Mouse (Mus musculus) CH12.LX (cell line): ENCODE data around the gene Ptprcap. TPM values are rescaled to one million over a fixed set of nuclear protein-coding genes. Genes with fewer than 3 reads are reported as not detected.
A peak's percentile ranks its signal among the peaks of the same experiment; 100 is the strongest.

Experiments
- DNase-seq: peaks from one replicate; pipeline ENCODE4 v3.0.0-alpha.2; 2013; ENCODE audit errors: extremely low read depth
- H3K27ac ChIP-seq: 2 replicates; pipeline ENCODE4 v1.5.1; 2012; ENCODE audit warnings: low read depth, mild to moderate bottlenecking, control low read depth, moderate library complexity; ENCODE audit not compliant: insufficient read depth
- H3K27me3 ChIP-seq: replicated peaks from 2 replicates; pipeline ENCODE3; 2012; ENCODE audit warnings: inconsistent platforms
- H3K36me3 ChIP-seq, 2 experiments: replicated peaks in 1 of 2; 2 replicates each; pipeline versions ENCODE3 to v1.6.1; 2012; ENCODE audit warnings: inconsistent platforms in 1 of 2, low read length in 1 of 2, mild to moderate bottlenecking in 1 of 2, mixed read lengths in 1 of 2, moderate library complexity in 1 of 2; ENCODE audit not compliant: control insufficient read depth in 1 of 2, insufficient read depth in 1 of 2
- H3K4me1 ChIP-seq, 2 experiments: 2 replicates each; pipeline ENCODE4 v1.6.1; 2012; ENCODE audit warnings: inconsistent platforms in 1 of 2, moderate library complexity in 1 of 2; ENCODE audit not compliant: insufficient read depth in 2 of 2, control insufficient read depth in 1 of 2
- H3K4me2 ChIP-seq: 2 replicates; pipeline ENCODE4 v1.6.1; 2012; ENCODE audit warnings: low read depth, mild to moderate bottlenecking, control low read depth; ENCODE audit not compliant: poor library complexity, insufficient read depth, severe bottlenecking
- H3K4me3 ChIP-seq, 3 experiments: fragments of 150-350 bp in 1 of 3; sonication (generic) in 1 of 3; replicated peaks in 1 of 3; 2 replicates each; pipeline versions ENCODE3 to v1.5.1; 2011 to 2012; ENCODE audit warnings: low read depth in 2 of 3, low read length in 2 of 3, mild to moderate bottlenecking in 2 of 3, moderate library complexity in 2 of 3, control low read depth in 1 of 3, improper control_type of control experiment in 1 of 3, inconsistent platforms in 1 of 3, mixed read lengths in 1 of 3; ENCODE audit not compliant: poor library complexity in 1 of 3
- H3K79me2 ChIP-seq: replicated peaks from 2 replicates; pipeline ENCODE4 v1.6.1; 2012; ENCODE audit warnings: mild to moderate bottlenecking, moderate library complexity; ENCODE audit not compliant: control insufficient read depth, poor library complexity, insufficient read depth, severe bottlenecking; ENCODE audit errors: extremely low read depth
- H3K9ac ChIP-seq: 2 replicates; pipeline ENCODE4 v1.6.1; 2012; ENCODE audit warnings: low read depth, mild to moderate bottlenecking, control low read depth, moderate library complexity; ENCODE audit not compliant: insufficient read depth
- H3K9me3 ChIP-seq: replicated peaks from 2 replicates; pipeline ENCODE3; 2012; ENCODE audit warnings: low read length, inconsistent platforms, mixed read lengths
- BHLHE40 ChIP-seq: IDR thresholded peaks from 2 replicates; pipeline ENCODE4 v1.6.1; 2011; ENCODE audit warnings: mild to moderate bottlenecking, low read depth, low read length, improper control_type of control experiment
- CHD1 ChIP-seq: IDR thresholded peaks from 2 replicates; pipeline ENCODE4 v1.6.1; 2012; ENCODE audit warnings: low read depth, low read length, improper control_type of control experiment, inconsistent platforms
- CTCF ChIP-seq, 2 experiments: IDR thresholded peaks in 1 of 2; conservative IDR thresholded peaks in 1 of 2; 2 replicates each; pipeline ENCODE4 v1.5.1; 2011 to 2012; ENCODE audit warnings: low read depth in 2 of 2, low read length in 2 of 2, improper control_type of control experiment in 1 of 2, inconsistent platforms in 1 of 2, mild to moderate bottlenecking in 1 of 2, moderate library complexity in 1 of 2
- MAFK ChIP-seq: IDR thresholded peaks from 2 replicates; pipeline ENCODE4 v1.6.1; 2011; ENCODE audit warnings: low read length, improper control_type of control experiment; ENCODE audit not compliant: insufficient replicate concordance
- MAX ChIP-seq: IDR thresholded peaks from 2 replicates; pipeline ENCODE4 v1.6.1; 2011; ENCODE audit warnings: low read length, improper control_type of control experiment
- POLR2AphosphoS2 ChIP-seq: IDR thresholded peaks from 2 replicates; pipeline ENCODE4 v1.6.1; 2011; ENCODE audit warnings: low read depth, low read length, improper control_type of control experiment
- RAD21 ChIP-seq: IDR thresholded peaks from 2 replicates; pipeline ENCODE4 v1.6.1; 2011; ENCODE audit warnings: low read depth, mild to moderate bottlenecking, low read length, improper control_type of control experiment, moderate library complexity
- RCOR1 ChIP-seq: conservative IDR thresholded peaks from 2 replicates; pipeline ENCODE4 v1.6.1; 2012; ENCODE audit warnings: low read depth, mild to moderate bottlenecking, inconsistent platforms, low read length, improper control_type of control experiment
- SIN3A ChIP-seq: IDR thresholded peaks from 2 replicates; pipeline ENCODE4 v1.6.1; 2012; ENCODE audit warnings: low read length, improper control_type of control experiment, inconsistent platforms
- SMC3 ChIP-seq: IDR thresholded peaks from 2 replicates; pipeline ENCODE4 v1.6.1; 2011; ENCODE audit warnings: low read depth, low read length, improper control_type of control experiment
- ZKSCAN1 ChIP-seq: IDR thresholded peaks from 2 replicates; pipeline ENCODE4 v1.6.1; 2012; ENCODE audit warnings: low read depth, inconsistent platforms, low read length, improper control_type of control experiment, borderline replicate concordance
- dilution Hi-C: fragments of 300-500 bp; cut with MboI; formaldehyde crosslinking; loops from 2 replicates; pipeline ENCODE4 v1.14.3; 2020; ENCODE audit warnings: low sequenced_read_pairs; ENCODE audit not compliant: extremely low pct_unique_long_range_greater_than_20kb, extremely low pct_ligation_motif_present
- in situ Hi-C: fragments of 300-500 bp; cut with MboI; formaldehyde crosslinking; loops from 3 replicates; pipeline ENCODE4 v1.14.3; 2019; ENCODE audit warnings: low sequenced_read_pairs, low pct_ligation_motif_present, low pct_unique_long_range_greater_than_20kb, mixed read lengths
- polyA plus RNA-seq: library from polyadenylated mRNA; unstranded; fragments of >175 nt; gene quantifications from 2 replicates; pipeline ENCODE4 v1.2.1, GENCODE M21; 2012; ENCODE audit warnings: low read depth; ENCODE audit not compliant: insufficient read length
- total RNA-seq, 2 experiments: library from RNA; depleted of rRNA; stranded (reverse); fragments of 300-350 nt in 1 of 2; fragments of >200 nt in 1 of 2; gene quantifications; 2 replicates each; pipeline ENCODE4 v1.2.3; 2012 to 2014

Ptprcap gene
- total and polyA plus RNA-seq, 3 experiments: 343 to 447 (median 438) TPM

- H3K4me1 ChIP-seq: peaks cover 19 to 78% of the 10 kb centered on the region in 2 experiments
- DNase-seq: no peak
- H3K9ac ChIP-seq: no peak overlapping the region
- H3K9me3 ChIP-seq: no peaks in the 10 kb centered on the region
- TF ChIP-seq BHLHE40 (no peak), ZKSCAN1 (no peak), MAFK (no peak), CHD1 (no peak), MAX (no peak), RCOR1 (no peak)
- no peaks in the 10 kb centered on the region for H3K27me3 ChIP-seq
- dilution Hi-C loops: no loop called here
- H3K79me2 ChIP-seq: peaks cover 26% of the 10 kb centered on the region
- peaks cover 36 to 56% of the 10 kb centered on the region in 2 experiments for H3K36me3 ChIP-seq
- H3K4me3 ChIP-seq: no peak overlapping the region
- in situ Hi-C loops: no loop called here
- H3K4me2 ChIP-seq: no peak overlapping the region
- no peak overlapping the region for H3K27ac ChIP-seq
Measured at GRCm38 (mm10) chr19:4131075-4131474, 22.3 kb upstream of the Ptprcap start.

DNA sequence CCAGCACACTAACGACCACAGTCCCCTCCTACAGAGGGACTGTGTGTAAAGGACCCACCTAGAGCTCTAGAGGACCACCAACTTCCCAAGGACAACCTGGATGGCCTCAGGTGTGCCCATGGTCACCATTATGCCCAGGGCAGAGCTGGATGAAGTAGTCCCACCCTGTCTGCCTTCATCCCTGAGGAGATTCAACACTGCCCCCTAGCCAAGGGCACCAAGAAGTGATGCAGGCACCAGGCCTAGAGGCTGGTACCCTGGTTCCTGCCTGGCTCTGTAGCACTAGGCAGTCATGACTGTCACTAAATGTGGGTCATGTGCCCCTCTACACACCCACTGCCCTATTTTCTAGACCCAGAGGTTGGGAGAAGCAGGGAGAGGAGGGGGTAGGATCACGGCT, 21.6 kb upstream of the Ptprcap start:
- Histone ChIP-seq H3K36me3 (peaks cover 36 to 59% of the 10 kb centered on the region in 2 experiments), H3K9me3 (no peaks in the 10 kb centered on the region), H3K4me1 (peaks cover 23 to 82% of the 10 kb centered on the region in 2 experiments), H3K79me2 (peaks cover 19% of the 10 kb centered on the region), H3K27ac (0 out of 2 replicates have a peak overlapping the region, but pooled peaks have one; percentile 16), H3K9ac (no peak overlapping the region), H3K4me3 (no peak overlapping the region), H3K4me2 (no peak overlapping the region), H3K27me3 (no peaks in the 10 kb centered on the region)
- DNase-seq: no peak
- dilution Hi-C loops (no loop called here), in situ Hi-C loops (no loop called here)
- TF ChIP-seq CTCF (conservative IDR thresholded peaks at IDR 0.05 in 1 of 2, IDR thresholded peaks at IDR 0.05 in 1 of 2; ENCODE audit: low read depth in 2 of 2, low read length in 2 of 2) (peak in 1 of 2 experiments; percentile 61; a peak in 2 of 4 replicates), POLR2AphosphoS2 (no peak), RAD21 (peak; percentile 44), SMC3 (peak; percentile 44)

GRCm38 (mm10) chr19:4134354-4134753, 19.1 kb upstream of the Ptprcap start:
- dilution Hi-C loops (no loop called here), in situ Hi-C loops (no loop called here)
- Histone ChIP-seq H3K27ac (peak overlapping the region; percentile 97), H3K27me3 (no peaks in the 10 kb centered on the region), H3K36me3 (peaks cover 24 to 59% of the 10 kb centered on the region in 2 experiments), H3K9me3 (no peaks in the 10 kb centered on the region), H3K4me2 (no peak overlapping the region), H3K4me3 (no peak overlapping the region), H3K9ac (peak overlapping the region; percentile 65), H3K4me1 (peaks cover 36 to 90% of the 10 kb centered on the region in 2 experiments), H3K79me2 (peaks cover 3% of the 10 kb centered on the region; the same call in 1 of the 2 replicates)
- TF ChIP-seq SIN3A (peak; percentile 9; the same call in 1 of the 2 replicates), MAX (no peak)
- DNase-seq: no peak
